Mouse (Mus musculus) neural tube, embryonic 14.5 days (tissue): ENCODE data around the gene Ilf3. TPM values are rescaled to one million over a fixed set of nuclear protein-coding genes. Genes with fewer than 3 reads are reported as not detected.

Experiments used
- ATAC-seq: fragments of 200-750 bp; cut with Nextera tagmentation; 2 replicates; pipeline ENCODE4 v1.8.0; 2017; ENCODE audit warnings: low read depth, mild to moderate bottlenecking, moderate TSS enrichment, moderate library complexity
- H3K27ac ChIP-seq: fragments of 300-500 bp; sonication (generic); 2 replicates; pipeline ENCODE4 v1.5.1; 2014; ENCODE audit warnings: low read depth, mild to moderate bottlenecking, control low read depth, low read length, moderate library complexity, mixed read lengths
- H3K27me3 ChIP-seq: fragments of 300-500 bp; sonication (generic); 2 replicates; pipeline ENCODE4 v1.6.1; 2014; ENCODE audit warnings: low read length; ENCODE audit not compliant: control insufficient read depth, insufficient read depth
- H3K36me3 ChIP-seq: fragments of 300-500 bp; sonication (generic); 2 replicates; pipeline ENCODE4 v1.6.1; 2014; ENCODE audit warnings: low read length, mixed read lengths; ENCODE audit not compliant: control insufficient read depth, insufficient read depth
- H3K4me1 ChIP-seq: fragments of 300-500 bp; sonication (generic); 2 replicates; pipeline ENCODE4 v1.6.1; 2014; ENCODE audit warnings: low read length; ENCODE audit not compliant: control insufficient read depth, insufficient read depth
- H3K4me2 ChIP-seq: fragments of 300-500 bp; sonication (generic); 2 replicates; pipeline ENCODE4 v1.6.1; 2014; ENCODE audit warnings: mild to moderate bottlenecking, low read depth, low read length, control low read depth
- H3K4me3 ChIP-seq: fragments of 300-500 bp; sonication (generic); 2 replicates; pipeline ENCODE4 v1.5.1; 2014; ENCODE audit warnings: low read depth, low read length, control low read depth, mixed read lengths
- H3K9ac ChIP-seq: fragments of 300-500 bp; sonication (generic); replicated peaks from 2 replicates; pipeline ENCODE4 v1.6.1; 2014; ENCODE audit warnings: low read depth, mild to moderate bottlenecking, control low read depth, low read length, mixed read lengths
- H3K9me3 ChIP-seq: fragments of 300-500 bp; sonication (generic); 2 replicates; pipeline ENCODE4 v1.6.1; 2016; ENCODE audit warnings: low read length; ENCODE audit not compliant: control insufficient read depth
- WGBS: fragments of 180-500 bp; shearing (Covaris S2); extraction: QIAGEN DNeasy Blood & Tissue Kit; methylation state at CpG from one replicate; pipeline ENCODE4 v1.1.7; 2014; 5-methylcytosine and 5-hydroxymethylcytosine counted together
- polyA plus RNA-seq: library from polyadenylated mRNA; unstranded; fragments of >200 nt; fragmentation: Nextera tagmentation; extraction: Ambion mirVana; gene quantifications from 2 replicates; pipeline ENCODE4 v1.2.1, GENCODE M21; 2014

Ilf3 gene
- polyA plus RNA-seq, 1 experiment from 2014 or later: 210 TPM

GRCm38 (mm10) chr9:21324269-21324668 is 43.4 kb upstream of the Ilf3 start:
- peaks cover 10% of the 10 kb centered on the region for H3K4me1 ChIP-seq
- H3K9ac ChIP-seq: no peak overlapping the region
- no peaks in the 10 kb centered on the region for H3K36me3 ChIP-seq
- H3K4me3 ChIP-seq: no peak overlapping the region
- ATAC-seq: no peak
- no peaks in the 10 kb centered on the region for H3K27me3 ChIP-seq
- H3K9me3 ChIP-seq: no peaks in the 10 kb centered on the region
- H3K4me2 ChIP-seq: no peak overlapping the region
- WGBS: 90% methylated on average over 11 of the region's 11 CpGs
- no peak overlapping the region for H3K27ac ChIP-seq

- no peak overlapping the region for H3K4me2 ChIP-seq
- no peak overlapping the region for H3K27ac ChIP-seq
- H3K9ac ChIP-seq: no peak overlapping the region
- H3K4me1 ChIP-seq: peaks cover 1% of the 10 kb centered on the region; the same call in 1 of the 2 replicates
- no peaks in the 10 kb centered on the region for H3K9me3 ChIP-seq
- no peak overlapping the region for H3K4me3 ChIP-seq
- WGBS: 75% methylated on average over 3 of the region's 3 CpGs
- H3K36me3 ChIP-seq: no peaks in the 10 kb centered on the region
- H3K27me3 ChIP-seq: no peaks in the 10 kb centered on the region
- ATAC-seq: no peak
Observed at GRCm38 (mm10) chr9:21327569-21327968, 40.1 kb upstream of the Ilf3 start.

GRCm38 (mm10) chr9:21328041-21328440 is 39.6 kb upstream of the Ilf3 start:
- no peak overlapping the region for H3K27ac ChIP-seq
- WGBS: 82% methylated on average over 3 of the region's 3 CpGs
- no peaks in the 10 kb centered on the region for H3K9me3 ChIP-seq
- H3K4me3 ChIP-seq: no peak overlapping the region
- no peaks in the 10 kb centered on the region for H3K27me3 ChIP-seq
- no peak for ATAC-seq
- no peak overlapping the region for H3K9ac ChIP-seq
- H3K4me1 ChIP-seq: peaks cover 6% of the 10 kb centered on the region; the same call in 1 of the 2 replicates
- H3K36me3 ChIP-seq: no peaks in the 10 kb centered on the region
- no peak overlapping the region for H3K4me2 ChIP-seq

- WGBS: 69% methylated on average over 3 of the region's 5 CpGs
- H3K36me3 ChIP-seq: no peaks in the 10 kb centered on the region
- H3K27ac ChIP-seq: no peak overlapping the region
- no peak overlapping the region for H3K4me2 ChIP-seq
- peaks cover 6% of the 10 kb centered on the region; the same call in 1 of the 2 replicates for H3K4me1 ChIP-seq
- H3K4me3 ChIP-seq: no peak overlapping the region
- no peak for ATAC-seq
- H3K9ac ChIP-seq: no peak overlapping the region
- H3K9me3 ChIP-seq: no peaks in the 10 kb centered on the region
- no peaks in the 10 kb centered on the region for H3K27me3 ChIP-seq
Observed at GRCm38 (mm10) chr9:21329041-21329440, 38.6 kb upstream of the Ilf3 start.

GRCm38 (mm10) chr9:21329699-21330289 is 37.9 kb upstream of the Ilf3 start:
- Histone ChIP-seq H3K4me3 (no peak overlapping the region), H3K9me3 (no peaks in the 10 kb centered on the region), H3K9ac (no peak overlapping the region), H3K27me3 (no peaks in the 10 kb centered on the region), H3K4me2 (no peak overlapping the region), H3K4me1 (peaks cover 6% of the 10 kb centered on the region; the same call in 1 of the 2 replicates), H3K36me3 (no peaks in the 10 kb centered on the region), H3K27ac (no peak overlapping the region)
- 92% methylated on average over 10 of the region's 10 CpGs for WGBS
- ATAC-seq: no peak

- Histone ChIP-seq H3K4me3 (no peak overlapping the region), H3K4me2 (no peak overlapping the region), H3K36me3 (no peaks in the 10 kb centered on the region), H3K9ac (no peak overlapping the region), H3K27me3 (no peaks in the 10 kb centered on the region), H3K27ac (no peak overlapping the region), H3K4me1 (peaks cover 6% of the 10 kb centered on the region; the same call in 1 of the 2 replicates), H3K9me3 (no peaks in the 10 kb centered on the region)
- 90% methylated on average over 12 of the region's 12 CpGs for WGBS
- ATAC-seq: no peak
Observed at GRCm38 (mm10) chr9:21331365-21332140, 36.1 kb upstream of the Ilf3 start.

GRCm38 (mm10) chr9:21332161-21333061 is 35.3 kb upstream of the Ilf3 start:
- Histone ChIP-seq H3K4me3 (no peak overlapping the region), H3K4me1 (peaks cover 6% of the 10 kb centered on the region; the same call in 1 of the 2 replicates), H3K27me3 (no peaks in the 10 kb centered on the region), H3K27ac (no peak overlapping the region), H3K36me3 (no peaks in the 10 kb centered on the region), H3K9ac (0 out of 2 replicates have a peak overlapping the region, but pooled peaks have one; percentile 4), H3K4me2 (no peak overlapping the region), H3K9me3 (no peaks in the 10 kb centered on the region)
- 26% methylated on average over 9 of the region's 9 CpGs for WGBS
- 0 out of 2 replicates have a peak, but pooled peaks have one; percentile 11 for ATAC-seq

- WGBS: 92% methylated on average over 1 of the region's 1 CpGs
- H3K4me1 ChIP-seq: peaks cover 6% of the 10 kb centered on the region; the same call in 1 of the 2 replicates
- H3K36me3 ChIP-seq: no peaks in the 10 kb centered on the region
- H3K27me3 ChIP-seq: no peaks in the 10 kb centered on the region
- ATAC-seq: no peak
- no peak overlapping the region for H3K4me3 ChIP-seq
- H3K9ac ChIP-seq: no peak overlapping the region
- no peak overlapping the region for H3K27ac ChIP-seq
- H3K4me2 ChIP-seq: no peak overlapping the region
- H3K9me3 ChIP-seq: no peaks in the 10 kb centered on the region
Observed at GRCm38 (mm10) chr9:21333523-21333922, 34.1 kb upstream of the Ilf3 start.
